Mouse (Mus musculus) olfactory bulb, adult 2 months (tissue): ENCODE results near the gene Adal.

Source experiments
- CTCF ChIP-seq: fragments of 200-500 bp; IDR thresholded peaks from 2 replicates; pipeline ENCODE4 v1.5.1; 2012; ENCODE audit warnings: low read depth, mild to moderate bottlenecking, low read length, moderate library complexity; ENCODE audit not compliant: insufficient read depth
- POLR2A ChIP-seq: fragments of 200-500 bp; IDR thresholded peaks from 2 replicates; pipeline ENCODE4 v1.6.1; 2012; ENCODE audit warnings: mild to moderate bottlenecking, low read depth, low read length, moderate library complexity; ENCODE audit not compliant: insufficient read depth

GRCm38 (mm10) chr2:121109695-121110094, 30.5 kb upstream of the Adal start, which contains the start of gene Tgm7:
- TF ChIP-seq POLR2A, result no peak
- no peak for TF ChIP-seq CTCF
